31 mouse cellular contexts compared by ENCODE assay signal in genomic region chr7:44675171-44675570, GRCm38 (mm10). TPM values are rescaled to one million over a fixed set of nuclear protein-coding genes. Genes with fewer than 3 reads are reported as not detected.
"Had no signal": no experiment of that assay in that cellular context is flagged by ENCODE, and none has a peak within 500 bp of the region (broad histone marks: within the 10 kb centered on the region; RNA-seq: fewer than 3 reads in every experiment).

No protein-coding gene starts in this region.

- DNase-seq: kidney, adult 18-20 months; kidney, adult 9 months; kidney, postnatal 14 days; kidney, postnatal 4 days; liver; lung, adult 18-20 months; lung, postnatal 10 days; lung, postnatal 4 days; midbrain, embryonic 14.5 days; thymus, adult 2 months; thymus, postnatal 14 days; thymus, postnatal 4 days had no signal

- H3K4me2 ChIP-seq: limb, embryonic 13.5 days; liver, embryonic 12.5 days; liver, embryonic 15.5 days; lung, embryonic 15.5 days; midbrain, embryonic 11.5 days had no signal

- ATAC-seq: liver, embryonic 12.5 days had no signal

- H3K4me3 ChIP-seq: limb, embryonic 10.5 days; limb, embryonic 13.5 days; liver, embryonic 12.5 days; liver, embryonic 15.5 days; lung, embryonic 15.5 days had no signal

- H3K9me3 ChIP-seq: limb, embryonic 10.5 days; lung, embryonic 15.5 days had no signal

- H3K36me3 ChIP-seq: limb, embryonic 10.5 days; limb, embryonic 13.5 days; liver, embryonic 12.5 days; liver, embryonic 15.5 days; lung, embryonic 15.5 days had no signal

- H3K27ac ChIP-seq: limb, embryonic 10.5 days; limb, embryonic 13.5 days; liver, embryonic 12.5 days; liver, embryonic 15.5 days; lung, embryonic 15.5 days had no signal

- H3K9ac ChIP-seq: limb, embryonic 13.5 days; liver, embryonic 12.5 days; liver, embryonic 15.5 days; lung, embryonic 15.5 days had no signal

RNA-seq across cellular contexts. Expression of gene Myh14, which starts 4.5 kb away (rescaled TPM):
- total RNA-seq: megakaryocyte progenitor cell, adult 5-6 weeks; megakaryocyte-erythroid progenitor cell, adult 5-6 weeks had no signal

RNA-seq across cellular contexts. Expression of gene Izumo2, which starts 33.4 kb away (rescaled TPM):
- total RNA-seq: layer of hippocampus, adult 18-20 months; layer of hippocampus, postnatal 14 days; left cerebral cortex, adult 8-10 months; left cerebral cortex, postnatal 25 days; megakaryocyte progenitor cell, adult 5-6 weeks; megakaryocyte-erythroid progenitor cell, adult 5-6 weeks; midbrain, postnatal 0 days had no signal
- polyA plus RNA-seq: kidney, embryonic 16.5 days; limb, embryonic 10.5 days; limb, embryonic 13.5 days; liver, embryonic 12.5 days; liver, embryonic 15.5 days; lung, embryonic 15.5 days; midbrain, embryonic 11.5 days; midbrain, embryonic 14.5 days; midbrain, postnatal 0 days; neural tube, embryonic 11.5 days; neural tube, embryonic 14.5 days; small intestine, adult 2 months; spleen, adult 2 months; stomach, embryonic 16.5 days; thymus, adult 2 months had no signal
